Mouse (Mus musculus) CD4-positive naive resting alpha-beta T cell, adult 57 days (primary cell): ENCODE results near the gene Sept3. TPM values are rescaled to one million over a fixed set of nuclear protein-coding genes. Genes with fewer than 3 reads are reported as not detected.

Source experiments
- total RNA-seq: library from RNA; stranded (reverse); gene quantifications from one replicate; pipeline ENCODE4 v1.2.4, GENCODE M21; 2023

Gene Sept3
- total RNA-seq, result not detected

DNA sequence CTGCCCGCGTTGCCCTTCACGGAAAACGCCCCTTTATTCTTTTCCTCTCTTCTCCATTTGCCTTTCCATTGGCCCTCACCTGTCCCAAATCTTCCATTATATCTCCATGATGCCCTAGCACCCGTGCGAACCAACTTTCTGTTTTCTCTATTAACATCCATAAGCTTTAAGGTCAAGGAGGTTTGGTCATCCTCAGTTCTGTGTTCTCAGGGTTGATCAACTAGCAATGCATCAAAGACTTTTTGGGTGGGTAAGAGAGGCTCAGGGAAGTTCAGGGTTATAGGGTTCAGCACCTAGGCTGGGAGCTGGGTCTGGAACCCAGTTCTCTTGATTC lies at the start of gene Sept3:
Sept3 (plus strand) TSS at position 301 of the 334 bp plus-strand sequence.

DNA sequence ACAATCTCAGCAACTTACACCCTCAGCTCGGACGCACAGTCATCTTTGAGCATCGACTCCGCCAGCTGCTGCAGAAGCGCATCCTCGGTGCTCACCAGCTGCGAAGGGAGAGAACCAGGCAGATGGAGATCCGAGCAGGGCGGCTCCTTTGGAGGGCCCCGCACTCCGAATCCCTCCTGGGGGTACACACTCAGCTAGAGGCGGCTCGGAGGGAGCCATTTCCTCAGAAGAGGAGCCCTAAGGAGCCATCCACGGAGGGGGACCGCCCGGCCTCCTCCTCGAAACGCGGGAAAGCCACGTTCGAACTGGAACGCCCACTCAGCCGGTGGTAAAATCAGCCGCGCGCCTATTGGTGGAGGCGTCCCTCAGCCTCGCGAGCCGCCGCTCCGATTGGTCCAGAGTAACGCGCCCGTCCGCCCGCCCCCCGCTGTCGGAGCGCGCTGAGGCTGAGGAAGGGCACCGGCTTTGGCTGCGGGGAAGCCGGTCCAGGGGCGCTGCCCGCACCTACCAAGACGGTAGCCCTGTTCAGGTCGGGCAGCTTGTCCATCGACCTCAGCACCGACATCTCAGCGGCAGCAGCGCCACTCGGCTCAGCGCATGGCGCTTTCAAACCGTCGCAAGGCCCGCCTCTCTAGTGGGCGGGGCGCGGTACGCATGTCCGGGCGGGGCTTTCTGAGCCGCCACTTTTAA lies 30.4 kb upstream of the Sept3 start, which contains the start of gene Cenpm:
Cenpm (minus strand) TSS at position 634 of the 690 bp plus-strand sequence.

DNA sequence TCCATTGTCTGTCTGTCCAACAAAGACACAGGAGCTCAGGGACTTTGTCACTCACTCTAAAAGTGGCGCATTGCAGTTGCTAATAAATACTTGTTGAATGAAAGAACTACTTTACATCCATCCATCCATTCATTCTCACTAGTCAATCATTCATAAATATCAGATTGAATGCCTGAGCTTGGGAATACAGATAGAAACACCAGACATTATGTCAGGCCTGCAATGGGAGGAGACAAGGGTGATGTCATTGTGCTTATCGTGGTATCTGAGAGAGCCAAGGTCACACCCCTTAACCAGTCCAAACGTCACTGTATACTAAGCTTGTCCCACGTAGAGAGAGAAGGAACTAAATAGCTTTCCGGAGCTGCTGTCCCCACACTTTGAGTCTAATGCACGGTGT lies 22.6 kb upstream of the Sept3 start, which contains the start of gene 1500009C09Rik:
1500009C09Rik (plus strand) TSS at position 301 of the 400 bp plus-strand sequence.

DNA sequence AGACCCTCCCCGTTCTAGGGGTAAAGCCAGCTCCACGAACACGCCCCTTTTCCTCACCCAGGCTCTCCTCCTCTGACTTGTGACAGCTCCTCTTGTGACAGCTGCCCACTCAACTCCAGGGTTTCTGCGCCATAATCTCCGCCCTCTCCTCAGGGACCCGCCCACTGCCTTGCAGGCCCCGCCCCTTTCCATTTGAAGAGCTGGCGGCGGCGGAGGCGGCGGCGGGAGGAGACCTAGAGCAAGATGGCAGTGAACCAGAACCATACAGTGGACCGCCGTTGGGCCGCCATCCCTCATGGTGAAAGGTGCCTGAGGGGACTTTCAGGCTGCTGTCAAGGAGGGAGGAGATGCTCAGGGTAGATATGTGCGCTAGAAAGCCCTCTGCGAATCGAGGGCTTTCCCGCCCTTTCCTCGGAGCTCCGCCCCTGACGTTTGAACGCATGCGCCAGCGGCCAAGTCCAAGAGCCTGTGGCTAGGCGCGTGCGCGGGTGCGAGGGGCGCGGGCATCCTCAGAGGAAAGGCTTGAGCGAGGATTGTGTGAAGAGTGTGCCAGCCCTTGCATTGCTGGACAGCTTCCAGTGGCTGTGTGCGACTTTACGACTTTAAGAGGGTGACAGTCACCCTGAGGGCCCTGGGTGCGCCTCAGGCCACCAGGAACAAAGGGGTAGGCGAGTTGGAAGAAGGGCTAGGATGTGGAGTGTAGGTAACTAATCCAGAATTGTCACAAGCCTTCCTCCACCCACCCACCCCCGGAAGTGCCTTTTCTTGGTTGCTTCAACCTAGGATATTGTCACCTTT lies 24.3 kb downstream of the Sept3 start, which contains the start of gene Wbp2nl:
Wbp2nl (plus strand) TSS at position 191 of the 798 bp plus-strand sequence.

DNA sequence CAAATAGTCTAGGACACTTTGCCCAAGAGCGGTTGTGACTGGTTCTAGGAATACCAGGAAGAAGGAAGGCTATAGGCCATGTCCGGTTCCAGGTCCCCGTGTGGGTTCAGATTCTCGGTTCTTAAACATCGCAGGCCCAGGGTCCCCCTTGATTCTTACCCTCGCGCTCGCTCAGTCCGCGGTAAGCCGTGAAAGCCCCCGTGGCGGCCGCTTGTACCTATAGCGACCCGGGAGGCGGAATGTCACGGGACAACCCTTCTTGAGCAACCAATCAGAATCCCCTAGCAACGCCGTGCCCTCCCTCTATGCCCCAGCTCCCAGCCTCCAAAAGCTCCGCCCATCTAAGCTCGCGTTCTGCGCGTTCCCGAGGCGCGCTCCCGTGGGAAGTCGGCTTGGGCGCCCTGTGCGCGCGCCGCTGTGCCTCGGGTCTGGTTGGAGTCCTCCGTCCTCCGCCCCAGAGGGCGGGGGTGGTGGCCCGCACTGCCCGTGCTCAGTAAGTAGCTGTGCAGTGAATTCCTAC lies 64.0 kb downstream of the Sept3 start, which contains the start of the genes Naga, Pheta2 and Smdt1:
Naga (minus strand) TSS at position 333 of the 520 bp plus-strand sequence.
Pheta2 (plus strand) TSS at position 350 of the 520 bp plus-strand sequence.
Smdt1 (plus strand) TSS at position 367 of the 520 bp plus-strand sequence.

Other genes starting within 250 kb of the Sept3 start
- 23.9 TPM for gene Desi1, start 241.0 kb upstream of the Sept3 start, total RNA-seq
- 93.2 TPM for gene Snu13, start 227.3 kb upstream of the Sept3 start, total RNA-seq
- not detected for gene 4930407I10Rik, start 215.7 kb upstream of the Sept3 start, total RNA-seq
- gene Mei1, start 204.9 kb upstream of the Sept3 start, total RNA-seq, result not detected
- 36.7 TPM for gene Ccdc134, start 147.0 kb upstream of the Sept3 start, total RNA-seq
- 211 TPM for gene Srebf2, start 127.7 kb upstream of the Sept3 start, total RNA-seq
- gene Shisa8, start 62.1 kb upstream of the Sept3 start, total RNA-seq, result not detected
- 9.7 TPM for gene Tnfrsf13c, start 50.5 kb upstream of the Sept3 start, total RNA-seq
- gene Cenpm, start 30.1 kb upstream of the Sept3 start, total RNA-seq, result not detected
- gene 1500009C09Rik, start 22.5 kb upstream of the Sept3 start, total RNA-seq, result not detected
- not detected for gene Wbp2nl, start 24.1 kb downstream of the Sept3 start, total RNA-seq
- 56.1 TPM for gene Naga, start 64.0 kb downstream of the Sept3 start, total RNA-seq
- gene Pheta2, start 64.0 kb downstream of the Sept3 start, total RNA-seq, result 0.27 TPM
- gene Smdt1, start 64.1 kb downstream of the Sept3 start, total RNA-seq, result 91.4 TPM
- gene Ndufa6, start 79.4 kb downstream of the Sept3 start, total RNA-seq, result 113 TPM
- gene Cyp2d22, start 105.4 kb downstream of the Sept3 start, total RNA-seq, result 11.1 TPM
- not detected for gene Cyp2d11, start 119.1 kb downstream of the Sept3 start, total RNA-seq
- not detected for gene Cyp2d10, start 132.3 kb downstream of the Sept3 start, total RNA-seq
- not detected for gene Cyp2d9, start 158.5 kb downstream of the Sept3 start, total RNA-seq